Comparison of ENCODE assay signal across 9 mouse cellular contexts in the genomic region with DNA sequence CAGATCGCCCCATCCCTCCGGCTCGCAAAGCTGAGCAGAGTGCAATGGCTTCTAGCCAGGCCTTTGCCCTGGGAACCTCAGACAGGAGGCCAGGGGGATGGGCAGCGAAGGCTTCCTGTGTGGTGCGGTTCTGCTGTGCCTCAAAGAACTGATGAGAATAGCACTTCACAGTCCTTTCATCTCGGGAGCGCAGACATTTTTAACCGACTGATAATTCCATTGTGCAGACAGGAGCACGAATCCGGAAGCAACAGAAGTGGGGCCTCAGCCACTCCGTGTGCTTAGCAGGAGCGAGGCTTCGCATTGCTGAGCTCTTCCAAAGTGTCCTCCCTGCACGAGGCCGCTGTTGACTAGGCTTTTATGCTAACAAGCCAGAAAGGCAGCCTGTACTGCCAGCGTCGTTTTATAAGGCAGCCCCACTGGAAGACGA. TPM values are rescaled to one million over a fixed set of nuclear protein-coding genes. Genes with fewer than 3 reads are reported as not detected.
DNase-seq lines count a peak whose midpoint lies in the region; ATAC-seq and TF ChIP-seq lines count a peak whose summit lies in the region.
"Had no signal": no experiment of that assay in that cellular context is flagged by ENCODE, and none has a peak within 500 bp of the region (broad histone marks: within the 10 kb centered on the region; RNA-seq: fewer than 3 reads in every experiment).

No protein-coding gene starts in this region.

- TF ChIP-seq POLR2A in heart, adult 2 months (IDR thresholded peaks at IDR 0.05; ENCODE audit: insufficient read depth, low read depth, low read length): no peak

- H3K4me2 ChIP-seq in liver, embryonic 13.5 days: peak overlapping the region; percentile 69

- no peaks in the 10 kb centered on the region for H3K9me3 ChIP-seq in liver, embryonic 13.5 days (replicated peaks)

- peak; percentile 95 for DNase-seq in heart, adult 11 months
- DNase-seq in heart, postnatal 25 days (ENCODE audit: low spot score): no peak
- peak; percentile 4 for DNase-seq in cerebellum, adult 9-10 months
- peak; percentile 54 to 58 for DNase-seq in heart, adult 2 months
- peak; percentile 53 for DNase-seq in kidney, adult 18-20 months
- peak; percentile 36 for DNase-seq in liver, embryonic 13.5 days
- DNase-seq in thymus, adult 18-20 months: peak; percentile 60 to 75

- H3K4me3 ChIP-seq in heart, adult 2 months: peak overlapping the region; percentile 22
- peak overlapping the region; percentile 44 for H3K4me3 ChIP-seq in liver, embryonic 13.5 days (replicated peaks)

- H3K4me1 ChIP-seq in heart, adult 2 months (ENCODE audit: control insufficient read depth, insufficient read depth, low read length): peaks cover 3% of the 10 kb centered on the region; the same call in 1 of the 2 replicates
- peaks cover 26% of the 10 kb centered on the region for H3K4me1 ChIP-seq in liver, embryonic 13.5 days (replicated peaks)

- H3K27me3 ChIP-seq in heart, adult 2 months (ENCODE audit: control insufficient read depth, insufficient read depth, low read length): no peaks in the 10 kb centered on the region
- no peaks in the 10 kb centered on the region for H3K27me3 ChIP-seq in liver, embryonic 13.5 days

- ATAC-seq in liver, embryonic 13.5 days (ENCODE audit: low read depth): peak; percentile 75
- ATAC-seq in monocyte, adult 5-6 weeks (replicated peaks; ENCODE audit: insufficient number of reproducible peaks, low FRiP score, low TSS enrichment, poor library complexity, severe bottlenecking): peak; percentile 48

- peak overlapping the region; percentile 36; the same call in 1 of the 2 replicates for H3K9ac ChIP-seq in heart, adult 2 months (ENCODE audit: low read depth, low read length)
- peak overlapping the region; percentile 60 for H3K9ac ChIP-seq in liver, embryonic 13.5 days

- WGBS in heart, adult 2 months: 3% methylated on average over 18 of the region's 18 CpGs
- 3% methylated on average over 18 of the region's 18 CpGs for WGBS in liver, embryonic 13.5 days (ENCODE audit: insufficient replicate concordance)

- intact Hi-C loops in heart, postnatal 25 days (cut with DNase I): no loop called here
- intact Hi-C loops in heart, adult 2 months (cut with DNase I): no loop called here

- no peaks in the 10 kb centered on the region for H3K79me2 ChIP-seq in heart, adult 2 months (replicated peaks; ENCODE audit: control insufficient read depth, insufficient read depth, low read length)

- TF ChIP-seq CTCF in heart, adult 2 months (IDR thresholded peaks at IDR 0.05): no peak

- no peaks in the 10 kb centered on the region for H3K36me3 ChIP-seq in heart, adult 2 months (ENCODE audit: control insufficient read depth, insufficient read depth, low read length)
- H3K36me3 ChIP-seq in liver, embryonic 13.5 days: 0 out of 2 replicates have a peak, but pooled peaks cover 3% of the 10 kb centered on the region
- H3K36me3 ChIP-seq: G1E had no signal

- TF ChIP-seq EP300 in heart, adult 2 months (IDR thresholded peaks at IDR 0.05; ENCODE audit: insufficient read depth, low read depth, low read length): no peak

- peak overlapping the region; percentile 6; the same call in 1 of the 2 replicates for H3K27ac ChIP-seq in heart, adult 2 months
- peak overlapping the region; percentile 67 for H3K27ac ChIP-seq in liver, embryonic 13.5 days

RNA-seq across cellular contexts. Expression of a gene that starts 53.6 kb away (rescaled TPM):
- total RNA-seq in heart, postnatal 25 days (2021): 10 to 100 TPM; 30.4 to 34.0 TPM
- total RNA-seq in heart, adult 2 months (2021): 10 to 100 TPM; 32.3 to 32.7 TPM
- polyA plus RNA-seq in heart, adult 2 months (2012; rRNA removed): 8.6 and 20.4 TPM in 2 replicates
- 55.0 and 64.1 TPM in 2 replicates for polyA plus RNA-seq in liver, embryonic 13.5 days (2015; fragmentation: Nextera tagmentation; extraction: Ambion mirVana)
- total RNA-seq in monocyte, adult 5-6 weeks (2017): 80.5 to 105 TPM (median 99.5 TPM) in 3 replicates
